Mouse (Mus musculus): ENCODE measurements around the gene Nkx2-9. TPM values are rescaled to one million over a fixed set of nuclear protein-coding genes. Genes with fewer than 3 reads are reported as not detected.

Nkx2-9 gene
- polyA plus RNA-seq (2015; fragmentation: Nextera tagmentation; extraction: Ambion mirVana) = not detected in 2 replicates

GRCm38 (mm10) chr12:56612761-56613437, at the start of gene Nkx2-9:
Gene Nkx2-9, minus strand, starts transcription at chr12:56613284.
- Histone ChIP-seq H3K36me3 (no peaks in the 10 kb centered on the region), H3K27ac (no peak within 1 kb of the TSS), H3K4me1 (peaks cover 18% of the 10 kb centered on the region), H3K4me3 (peak within 1 kb of the TSS; percentile 36), H3K9ac (no peak within 1 kb of the TSS), H3K4me2 (peak within 1 kb of the TSS; percentile 73), H3K27me3 (peaks cover 85% of the 10 kb centered on the region), H3K9me3 (no peaks in the 10 kb centered on the region)
- under 1% methylated on average over 40 of the region's 40 CpGs for WGBS
- no peak for ATAC-seq (ENCODE audit: insufficient number of reproducible peaks, low FRiP score, low TSS enrichment, low read depth)

GRCm38 (mm10) chr12:56637181-56637566, 24.1 kb upstream of the Nkx2-9 start:
- Histone ChIP-seq H3K4me2 (peak overlapping the region; percentile 38), H3K4me3 (peak overlapping the region; percentile 19), H3K27ac (no peak overlapping the region), H3K9ac (no peak overlapping the region), H3K9me3 (no peaks in the 10 kb centered on the region), H3K27me3 (peaks cover 14% of the 10 kb centered on the region; the same call in 1 of the 2 replicates), H3K4me1 (peaks cover 5% of the 10 kb centered on the region; the same call in 1 of the 2 replicates), H3K36me3 (no peaks in the 10 kb centered on the region)
- WGBS = 5% methylated on average over 5 of the region's 5 CpGs
- ATAC-seq (ENCODE audit: insufficient number of reproducible peaks, low FRiP score, low TSS enrichment, low read depth) = no peak

- Histone ChIP-seq H3K27me3 (peaks cover 14% of the 10 kb centered on the region; the same call in 1 of the 2 replicates), H3K4me2 (peak overlapping the region; percentile 38), H3K36me3 (no peaks in the 10 kb centered on the region), H3K27ac (no peak overlapping the region), H3K4me1 (peaks cover 5% of the 10 kb centered on the region; the same call in 1 of the 2 replicates), H3K4me3 (peak overlapping the region; percentile 19), H3K9ac (no peak overlapping the region), H3K9me3 (no peaks in the 10 kb centered on the region)
- ATAC-seq (ENCODE audit: insufficient number of reproducible peaks, low FRiP score, low TSS enrichment, low read depth) = peak; percentile 44; the same call in 1 of the 2 replicates
- WGBS = 17% methylated on average over 14 of the region's 14 CpGs
Measured at GRCm38 (mm10) chr12:56636534-56637180, 23.6 kb upstream of the Nkx2-9 start.

GRCm38 (mm10) chr12:56616088-56616487, 3.0 kb upstream of the Nkx2-9 start:
- no peak for ATAC-seq (ENCODE audit: insufficient number of reproducible peaks, low FRiP score, low TSS enrichment, low read depth)
- Histone ChIP-seq H3K9ac (no peak overlapping the region), H3K36me3 (no peaks in the 10 kb centered on the region), H3K27me3 (peaks cover 80% of the 10 kb centered on the region), H3K4me3 (no peak overlapping the region), H3K9me3 (no peaks in the 10 kb centered on the region), H3K27ac (no peak overlapping the region), H3K4me1 (peaks cover 18% of the 10 kb centered on the region), H3K4me2 (no peak overlapping the region)
- WGBS = 19% methylated on average over 1 of the region's 1 CpGs

- no peak overlapping the region for H3K27ac ChIP-seq
- H3K27me3 ChIP-seq = peaks cover 82% of the 10 kb centered on the region
- H3K4me1 ChIP-seq = peaks cover 18% of the 10 kb centered on the region
- H3K9me3 ChIP-seq = no peaks in the 10 kb centered on the region
- H3K9ac ChIP-seq = no peak overlapping the region
- H3K4me2 ChIP-seq = no peak overlapping the region
- no peak for ATAC-seq (ENCODE audit: insufficient number of reproducible peaks, low FRiP score, low TSS enrichment, low read depth)
- H3K4me3 ChIP-seq = no peak overlapping the region
- H3K36me3 ChIP-seq = no peaks in the 10 kb centered on the region
- 18% methylated on average over 6 of the region's 6 CpGs for WGBS
Measured at GRCm38 (mm10) chr12:56615391-56615790, 2.3 kb upstream of the Nkx2-9 start.

GRCm38 (mm10) chr12:56614513-56614912, 1.4 kb upstream of the Nkx2-9 start:
- Histone ChIP-seq H3K27me3 (peaks cover 84% of the 10 kb centered on the region), H3K27ac (no peak overlapping the region), H3K4me3 (no peak overlapping the region), H3K36me3 (no peaks in the 10 kb centered on the region), H3K9ac (no peak overlapping the region), H3K4me2 (no peak overlapping the region), H3K9me3 (no peaks in the 10 kb centered on the region), H3K4me1 (peaks cover 18% of the 10 kb centered on the region)
- WGBS = 4% methylated on average over 21 of the region's 21 CpGs
- ATAC-seq (ENCODE audit: insufficient number of reproducible peaks, low FRiP score, low TSS enrichment, low read depth) = no peak

- Histone ChIP-seq H3K9me3 (no peaks in the 10 kb centered on the region), H3K4me2 (no peak overlapping the region), H3K27ac (no peak overlapping the region), H3K9ac (no peak overlapping the region), H3K27me3 (peaks cover 84% of the 10 kb centered on the region), H3K36me3 (no peaks in the 10 kb centered on the region), H3K4me1 (peaks cover 18% of the 10 kb centered on the region), H3K4me3 (no peak overlapping the region)
- 6% methylated on average over 14 of the region's 14 CpGs for WGBS
- ATAC-seq (ENCODE audit: insufficient number of reproducible peaks, low FRiP score, low TSS enrichment, low read depth) = no peak
Measured at GRCm38 (mm10) chr12:56613916-56614510, 929 bp upstream of the Nkx2-9 start.

GRCm38 (mm10) chr12:56613438-56613830, 350 bp upstream of the Nkx2-9 start:
- no peak overlapping the region for H3K9ac ChIP-seq
- H3K4me3 ChIP-seq = peak overlapping the region; percentile 36
- H3K27ac ChIP-seq = no peak overlapping the region
- peaks cover 85% of the 10 kb centered on the region for H3K27me3 ChIP-seq
- H3K4me2 ChIP-seq = peak overlapping the region; percentile 73
- 2% methylated on average over 6 of the region's 6 CpGs for WGBS
- H3K36me3 ChIP-seq = no peaks in the 10 kb centered on the region
- H3K9me3 ChIP-seq = no peaks in the 10 kb centered on the region
- no peak for ATAC-seq (ENCODE audit: insufficient number of reproducible peaks, low FRiP score, low TSS enrichment, low read depth)
- peaks cover 18% of the 10 kb centered on the region for H3K4me1 ChIP-seq

- ATAC-seq (ENCODE audit: insufficient number of reproducible peaks, low FRiP score, low TSS enrichment, low read depth) = no peak
- Histone ChIP-seq H3K9me3 (no peaks in the 10 kb centered on the region), H3K27me3 (peaks cover 88% of the 10 kb centered on the region), H3K36me3 (no peaks in the 10 kb centered on the region), H3K27ac (no peak overlapping the region), H3K4me3 (peak overlapping the region; percentile 36), H3K4me1 (peaks cover 18% of the 10 kb centered on the region), H3K9ac (no peak overlapping the region), H3K4me2 (peak overlapping the region; percentile 73)
- 0% methylated on average over 10 of the region's 10 CpGs for WGBS
Measured at GRCm38 (mm10) chr12:56612349-56612735, 742 bp downstream of the Nkx2-9 start.

GRCm38 (mm10) chr12:56611504-56612348, 1.4 kb downstream of the Nkx2-9 start:
- Histone ChIP-seq H3K9me3 (no peaks in the 10 kb centered on the region), H3K4me1 (peaks cover 18% of the 10 kb centered on the region), H3K4me2 (peak overlapping the region; percentile 73), H3K4me3 (peak overlapping the region; percentile 36), H3K27me3 (peaks cover 93% of the 10 kb centered on the region), H3K36me3 (no peaks in the 10 kb centered on the region), H3K27ac (no peak overlapping the region), H3K9ac (no peak overlapping the region)
- no peak for ATAC-seq (ENCODE audit: insufficient number of reproducible peaks, low FRiP score, low TSS enrichment, low read depth)
- WGBS = under 1% methylated on average over 57 of the region's 57 CpGs

- Histone ChIP-seq H3K27ac (no peak overlapping the region), H3K27me3 (peaks cover 93% of the 10 kb centered on the region), H3K36me3 (no peaks in the 10 kb centered on the region), H3K4me2 (no peak overlapping the region), H3K9me3 (no peaks in the 10 kb centered on the region), H3K4me1 (peaks cover 18% of the 10 kb centered on the region), H3K4me3 (no peak overlapping the region), H3K9ac (no peak overlapping the region)
- 8% methylated on average over 6 of the region's 6 CpGs for WGBS
- ATAC-seq (ENCODE audit: insufficient number of reproducible peaks, low FRiP score, low TSS enrichment, low read depth) = no peak
Measured at GRCm38 (mm10) chr12:56610851-56611250, 2.2 kb downstream of the Nkx2-9 start.

All from limb, embryonic 15.5 days (tissue).